Mouse (Mus musculus) liver, adult 2 months (tissue): Measurements from ENCODE around the gene Fzd9.

Source experiments
- CTCF ChIP-seq: fragments of 200-500 bp; IDR thresholded peaks from 2 replicates; pipeline ENCODE4 v1.5.1; 2011; ENCODE audit warnings: low read depth, low read length, control low read depth
- POLR2A ChIP-seq: fragments of 200-500 bp; IDR thresholded peaks from 2 replicates; pipeline ENCODE4 v1.6.1; 2011; ENCODE audit warnings: low read length, control low read depth; ENCODE audit not compliant: insufficient read depth; ENCODE audit errors: extremely low read depth

GRCm38 (mm10) chr5:135236571-135236970 lies 14.5 kb downstream of the Fzd9 start:
- no peak for TF ChIP-seq POLR2A
- TF ChIP-seq CTCF, result peak; percentile 67; the same call in 1 of the 2 replicates
